In the genomic region with DNA sequence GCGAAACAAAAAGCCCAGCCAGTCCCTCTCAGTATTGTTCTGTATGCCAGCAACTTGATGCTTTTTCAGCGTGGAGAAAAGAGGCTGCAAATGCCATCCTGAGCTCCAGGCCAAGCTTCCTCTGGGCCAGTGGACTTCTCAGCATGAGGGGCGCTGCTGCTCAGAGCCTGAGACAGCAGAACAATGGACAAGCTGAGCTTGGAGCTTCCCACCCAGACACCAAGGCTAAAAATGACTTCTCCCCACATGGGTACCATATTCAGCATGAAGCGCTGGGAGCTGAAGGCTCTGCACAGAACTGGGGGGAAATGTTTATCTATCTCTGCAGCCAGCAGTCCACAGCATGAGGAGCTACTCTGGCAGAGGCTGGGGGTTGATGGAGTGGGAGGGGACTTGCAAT, we compare ENCODE assay signal across 12 mouse cellular contexts.
DNase-seq lines count a peak whose midpoint lies in the region; ATAC-seq lines count a peak whose summit lies in the region.
"Had no signal": no experiment of that assay in that cellular context is flagged by ENCODE, and none has a peak within 500 bp of the region (broad histone marks: within the 10 kb centered on the region; RNA-seq: fewer than 3 reads in every experiment).

No protein-coding gene starts in this region.

- H3K27ac ChIP-seq in midbrain, embryonic 10.5 days (replicated peaks), result peak overlapping the region; percentile 38; the same call in 1 of the 2 replicates
- no peak overlapping the region for H3K27ac ChIP-seq in midbrain, embryonic 16.5 days (ENCODE audit: low read length)
- H3K27ac ChIP-seq: embryonic facial prominence, embryonic 12.5 days; liver, embryonic 13.5 days had no signal

- no peak overlapping the region for H3K4me2 ChIP-seq in midbrain, embryonic 16.5 days (ENCODE audit: low read length)
- H3K4me2 ChIP-seq: embryonic facial prominence, embryonic 12.5 days; liver, embryonic 13.5 days had no signal

- H3K9ac ChIP-seq in midbrain, embryonic 16.5 days (ENCODE audit: low read depth, low read length), result no peak overlapping the region
- H3K9ac ChIP-seq: embryonic facial prominence, embryonic 12.5 days; liver, embryonic 13.5 days had no signal

- H3K9me3 ChIP-seq in midbrain, embryonic 10.5 days (replicated peaks), result no peaks in the 10 kb centered on the region
- no peaks in the 10 kb centered on the region for H3K9me3 ChIP-seq in midbrain, embryonic 16.5 days (replicated peaks; ENCODE audit: control insufficient read depth, low read length, poor library complexity, severe bottlenecking)
- H3K9me3 ChIP-seq: embryonic facial prominence, embryonic 12.5 days had no signal

- 43% methylated on average over 4 of the region's 4 CpGs for WGBS in midbrain, embryonic 10.5 days
- WGBS in midbrain, embryonic 16.5 days, result 27% methylated on average over 4 of the region's 4 CpGs

- no peak for DNase-seq in frontal cortex, postnatal 14 days (ENCODE audit: low spot score in 2 of 2)
- DNase-seq in midbrain, embryonic 10.5 days (ENCODE audit: low spot score), result no peak
- peak; percentile 20 for DNase-seq in brain, embryonic 18.5 days (ENCODE audit: low read depth, low spot score)
- DNase-seq in left cerebral cortex, postnatal 4 days, result peak; percentile 47
- no peak for DNase-seq in neural tube, embryonic 10.5 days (ENCODE audit: extremely low spot score, low spot score)
- DNase-seq: adrenal gland, adult 8-10 months; cerebellum, postnatal 36 days; kidney, adult 8-10 months; liver, embryonic 13.5 days had no signal

- H3K36me3 ChIP-seq in midbrain, embryonic 10.5 days, result no peaks in the 10 kb centered on the region
- H3K36me3 ChIP-seq in midbrain, embryonic 16.5 days (ENCODE audit: control insufficient read depth, insufficient read depth, low read length), result no peaks in the 10 kb centered on the region
- H3K36me3 ChIP-seq: embryonic facial prominence, embryonic 12.5 days; liver, embryonic 13.5 days had no signal

- H3K4me1 ChIP-seq in midbrain, embryonic 10.5 days, result peaks cover 24% of the 10 kb centered on the region
- peaks cover 2% of the 10 kb centered on the region; the same call in 1 of the 2 replicates for H3K4me1 ChIP-seq in midbrain, embryonic 16.5 days (ENCODE audit: control insufficient read depth, insufficient read depth, low read length)
- H3K4me1 ChIP-seq: embryonic facial prominence, embryonic 12.5 days; liver, embryonic 13.5 days had no signal

- H3K4me3 ChIP-seq in midbrain, embryonic 10.5 days, result no peak overlapping the region
- no peak overlapping the region for H3K4me3 ChIP-seq in midbrain, embryonic 16.5 days (ENCODE audit: low read depth, low read length)
- H3K4me3 ChIP-seq: embryonic facial prominence, embryonic 12.5 days; liver, embryonic 13.5 days had no signal

- no peaks in the 10 kb centered on the region for H3K27me3 ChIP-seq in midbrain, embryonic 10.5 days (ENCODE audit: low read depth, poor library complexity, severe bottlenecking)
- H3K27me3 ChIP-seq in midbrain, embryonic 16.5 days (ENCODE audit: control insufficient read depth, insufficient read depth, low read depth, low read length), result no peaks in the 10 kb centered on the region
- H3K27me3 ChIP-seq: embryonic facial prominence, embryonic 12.5 days; liver, embryonic 13.5 days had no signal

- ATAC-seq in frontal cortex, adult (ENCODE audit: low TSS enrichment), result peak; percentile 72
- ATAC-seq in midbrain, embryonic 16.5 days, result no peak

- intact Hi-C loops in left cerebral cortex, postnatal 4 days (cut with DNase I), result no loop called here

Comparison
In these comparisons a context has a peak if more than half of its experiments do, and no peak if none do; other contexts are left out.
1. DNase-seq: peak in brain, embryonic 18.5 days (single experiment) and left cerebral cortex, postnatal 4 days (single experiment); none in frontal cortex, postnatal 14 days (0 of 2), midbrain, embryonic 10.5 days (single experiment) and neural tube, embryonic 10.5 days (single experiment).